Mouse (Mus musculus) liver, embryonic 11.5 days (tissue): ENCODE data around the gene Ate1. TPM values are rescaled to one million over a fixed set of nuclear protein-coding genes. Genes with fewer than 3 reads are reported as not detected.
"Not testable (repeated sequence)": the region's sequence is repeated elsewhere in the genome, so short reads cannot be mapped to it uniquely, and the experiment has no call there.

Experiments used
- ATAC-seq: fragments of 200-750 bp; cut with Nextera tagmentation; replicated peaks from 2 replicates; pipeline ENCODE4 v1.8.0; 2017; ENCODE audit warnings: moderate number of reproducible peaks, mild to moderate bottlenecking, moderate TSS enrichment, moderate library complexity; ENCODE audit not compliant: low FRiP score
- DNase-seq: peaks from one replicate; pipeline ENCODE4 v3.0.0-alpha.2; 2017; ENCODE audit warnings: low spot score
- H3K27ac ChIP-seq: fragments of 300-500 bp; sonication (generic); 2 replicates; pipeline ENCODE4 v1.5.1; 2014; ENCODE audit warnings: mild to moderate bottlenecking, low read depth, low read length, control low read depth
- H3K27me3 ChIP-seq: fragments of 300-500 bp; sonication (generic); replicated peaks from 2 replicates; pipeline ENCODE4 v1.6.1; 2014; ENCODE audit warnings: low read length, mixed read lengths; ENCODE audit not compliant: control insufficient read depth, insufficient read depth
- H3K36me3 ChIP-seq: fragments of 300-500 bp; sonication (generic); 2 replicates; pipeline ENCODE4 v1.6.1; 2014; ENCODE audit warnings: mild to moderate bottlenecking, low read length, moderate library complexity, mixed read lengths; ENCODE audit not compliant: control insufficient read depth, insufficient read depth
- H3K4me1 ChIP-seq: fragments of 300-500 bp; sonication (generic); replicated peaks from 2 replicates; pipeline ENCODE4 v1.6.1; 2014; ENCODE audit warnings: low read length, mixed read lengths; ENCODE audit not compliant: control insufficient read depth, insufficient read depth
- H3K4me2 ChIP-seq: fragments of 300-500 bp; sonication (generic); 2 replicates; pipeline ENCODE4 v1.6.1; 2014; ENCODE audit warnings: mild to moderate bottlenecking, control low read depth, moderate library complexity
- H3K4me3 ChIP-seq: fragments of 300-500 bp; sonication (generic); 2 replicates; pipeline ENCODE4 v1.5.1; 2014; ENCODE audit warnings: low read depth, low read length, control low read depth
- H3K9ac ChIP-seq: fragments of 300-500 bp; sonication (generic); 2 replicates; pipeline ENCODE4 v1.6.1; 2014; ENCODE audit warnings: low read depth, low read length, control low read depth
- H3K9me3 ChIP-seq: fragments of 300-500 bp; sonication (generic); 2 replicates; pipeline ENCODE4 v1.6.1; 2016; ENCODE audit warnings: low read length, inconsistent platforms, mixed read lengths; ENCODE audit not compliant: control insufficient read depth
- WGBS: fragments of 180-500 bp; shearing (Covaris S2); extraction: QIAGEN DNeasy Blood & Tissue Kit; methylation state at CpG from one replicate; pipeline ENCODE4 v1.1.7; 2014; 5-methylcytosine and 5-hydroxymethylcytosine counted together
- polyA plus RNA-seq: library from polyadenylated mRNA; unstranded; fragments of >200 nt; fragmentation: Nextera tagmentation; extraction: Ambion mirVana; gene quantifications from 2 replicates; pipeline ENCODE4 v1.2.1, GENCODE M21; 2014

Gene Ate1
- polyA plus RNA-seq, 1 experiment from 2014 or later = 51.6 TPM

- no peak for DNase-seq
Measured at GRCm38 (mm10) chr7:130518213-130519095, 1.7 kb downstream of the Ate1 start.

GRCm38 (mm10) chr7:130510243-130510642, 9.9 kb downstream of the Ate1 start:
- Histone ChIP-seq H3K9me3 (no peaks in the 10 kb centered on the region), H3K27me3 (no peaks in the 10 kb centered on the region), H3K9ac (no peak overlapping the region), H3K4me2 (no peak overlapping the region), H3K4me1 (no peaks in the 10 kb centered on the region), H3K4me3 (no peak overlapping the region), H3K36me3 (peaks cover 7% of the 10 kb centered on the region; the same call in 1 of the 2 replicates), H3K27ac (no peak overlapping the region)
- WGBS = 79% methylated on average over 5 of the region's 5 CpGs
- ATAC-seq (no peak), DNase-seq (no peak)

More at GRCm38 (mm10) chr7:130518213-130519095, 1.7 kb downstream of the Ate1 start:
- H3K4me2 ChIP-seq = peak overlapping the region; percentile 66
- peaks cover 2% of the 10 kb centered on the region; the same call in 1 of the 2 replicates for H3K36me3 ChIP-seq
- no peaks in the 10 kb centered on the region for H3K9me3 ChIP-seq
- H3K27me3 ChIP-seq = no peaks in the 10 kb centered on the region
- peaks cover 9% of the 10 kb centered on the region for H3K4me1 ChIP-seq
- peak overlapping the region; percentile 85 for H3K4me3 ChIP-seq
- 32% methylated on average over 26 of the region's 26 CpGs for WGBS
- H3K9ac ChIP-seq = peak overlapping the region; percentile 90
- ATAC-seq = no peak
- no peak overlapping the region for H3K27ac ChIP-seq

GRCm38 (mm10) chr7:130503006-130503405, 17.2 kb downstream of the Ate1 start:
- no peak overlapping the region for H3K4me3 ChIP-seq
- no peaks in the 10 kb centered on the region for H3K9me3 ChIP-seq
- peaks cover 9% of the 10 kb centered on the region; the same call in 1 of the 2 replicates for H3K36me3 ChIP-seq
- H3K27me3 ChIP-seq = no peaks in the 10 kb centered on the region
- H3K4me2 ChIP-seq = no peak overlapping the region
- H3K9ac ChIP-seq = no peak overlapping the region
- WGBS = 94% methylated on average over 5 of the region's 5 CpGs
- DNase-seq = no peak
- ATAC-seq = no peak
- no peak overlapping the region for H3K27ac ChIP-seq
- no peaks in the 10 kb centered on the region for H3K4me1 ChIP-seq

GRCm38 (mm10) chr7:130501499-130501898, 18.7 kb downstream of the Ate1 start:
- Histone ChIP-seq H3K9me3 (no peaks in the 10 kb centered on the region), H3K27me3 (no peaks in the 10 kb centered on the region), H3K4me2 (no peak overlapping the region), H3K4me1 (no peaks in the 10 kb centered on the region), H3K36me3 (peaks cover 9% of the 10 kb centered on the region; the same call in 1 of the 2 replicates), H3K4me3 (no peak overlapping the region), H3K9ac (no peak overlapping the region), H3K27ac (no peak overlapping the region)
- DNase-seq (no peak), ATAC-seq (no peak)
- 66% methylated on average over 1 of the region's 1 CpGs for WGBS

- H3K9me3 ChIP-seq = no peaks in the 10 kb centered on the region
- no peak overlapping the region for H3K27ac ChIP-seq
- WGBS = 89% methylated on average over 3 of the region's 3 CpGs
- no peaks in the 10 kb centered on the region for H3K4me1 ChIP-seq
- DNase-seq (no peak), ATAC-seq (no peak)
- peaks cover 3% of the 10 kb centered on the region; the same call in 1 of the 2 replicates for H3K36me3 ChIP-seq
- H3K4me2 ChIP-seq = no peak overlapping the region
- H3K9ac ChIP-seq = no peak overlapping the region
- no peaks in the 10 kb centered on the region for H3K27me3 ChIP-seq
- H3K4me3 ChIP-seq = no peak overlapping the region
Measured at GRCm38 (mm10) chr7:130493346-130493745, 26.8 kb downstream of the Ate1 start.

GRCm38 (mm10) chr7:130492026-130492425, 28.1 kb downstream of the Ate1 start:
- Histone ChIP-seq H3K27ac (no peak overlapping the region), H3K9me3 (no peaks in the 10 kb centered on the region), H3K4me3 (no peak overlapping the region), H3K36me3 (peaks cover 6% of the 10 kb centered on the region), H3K27me3 (no peaks in the 10 kb centered on the region), H3K4me1 (no peaks in the 10 kb centered on the region), H3K9ac (no peak overlapping the region), H3K4me2 (no peak overlapping the region)
- no peak for ATAC-seq
- DNase-seq = no peak

GRCm38 (mm10) chr7:130479003-130479402, 41.2 kb downstream of the Ate1 start:
- not testable (repeated sequence) for ATAC-seq, H3K4me3 ChIP-seq, DNase-seq, H3K9ac ChIP-seq, H3K4me2 ChIP-seq, H3K27me3 ChIP-seq, H3K4me1 ChIP-seq, H3K36me3 ChIP-seq, H3K9me3 ChIP-seq, H3K27ac ChIP-seq
- WGBS = 82% methylated on average over 3 of the region's 3 CpGs

- ATAC-seq (peak; percentile 74; the same call in 1 of the 2 replicates), DNase-seq (no peak)
- WGBS = 54% methylated on average over 2 of the region's 2 CpGs
- no peaks in the 10 kb centered on the region; the same call in 1 of the 2 replicates for H3K4me1 ChIP-seq
- H3K4me3 ChIP-seq = no peak overlapping the region
- no peaks in the 10 kb centered on the region for H3K27me3 ChIP-seq
- no peak overlapping the region for H3K4me2 ChIP-seq
- H3K9me3 ChIP-seq = no peaks in the 10 kb centered on the region
- H3K36me3 ChIP-seq = peaks cover 2% of the 10 kb centered on the region; the same call in 1 of the 2 replicates
- no peak overlapping the region for H3K9ac ChIP-seq
- no peak overlapping the region for H3K27ac ChIP-seq
Measured at GRCm38 (mm10) chr7:130475970-130476369, 44.2 kb downstream of the Ate1 start.

- H3K27ac ChIP-seq = no peak overlapping the region
- ATAC-seq = no peak
- no peaks in the 10 kb centered on the region for H3K27me3 ChIP-seq
- no peak for DNase-seq
- no peaks in the 10 kb centered on the region; the same call in 1 of the 2 replicates for H3K36me3 ChIP-seq
- no peak overlapping the region for H3K4me3 ChIP-seq
- no peak overlapping the region for H3K4me2 ChIP-seq
- no peaks in the 10 kb centered on the region for H3K9me3 ChIP-seq
- 70% methylated on average over 3 of the region's 3 CpGs for WGBS
- no peak overlapping the region for H3K9ac ChIP-seq
- H3K4me1 ChIP-seq = no peaks in the 10 kb centered on the region; the same call in 1 of the 2 replicates
Measured at GRCm38 (mm10) chr7:130473881-130474280, 46.3 kb downstream of the Ate1 start.
